Mouse (Mus musculus): ENCODE measurements around the gene Anapc7.

Anapc7 gene

GRCm38 (mm10) chr5:122448869-122449268 is 27.4 kb downstream of the Anapc7 start:
- in situ Hi-C loops (cut with MboI, MseI), result loop anchor here (25.0 kb wide), 3 partner anchors 1037 to 1938 kb away; no protein-coding TSS in a partner anchor

- in situ Hi-C loops (cut with MboI, MseI), result loop anchor here (25.0 kb wide), 3 partner anchors 1038 to 1937 kb away; no protein-coding TSS in a partner anchor
Measured at GRCm38 (mm10) chr5:122449946-122450345, 28.5 kb downstream of the Anapc7 start.

DNA sequence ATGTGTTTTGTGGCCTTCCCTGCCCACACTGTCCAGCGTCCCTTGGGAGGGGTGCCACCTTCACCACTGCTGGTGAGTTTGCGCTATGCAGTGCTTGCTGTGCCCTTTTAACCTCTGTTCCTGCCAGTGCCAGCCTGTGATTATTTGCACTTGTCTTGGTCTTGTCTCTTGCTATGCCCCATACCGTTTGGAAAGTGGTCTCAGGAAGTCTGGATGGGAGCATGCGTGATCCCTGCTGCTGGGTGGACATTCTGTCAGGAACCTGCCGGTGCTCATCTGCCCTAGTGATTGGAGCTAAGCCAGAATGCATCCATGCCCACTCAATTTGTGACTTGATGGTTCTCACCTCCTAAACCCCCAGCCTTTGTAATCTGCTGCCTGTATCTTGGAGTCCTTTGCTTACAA is 29.4 kb downstream of the Anapc7 start:
- in situ Hi-C loops (cut with MboI, MseI), result loop anchor here in 1 of 2 experiments (25.0 kb wide), 1 partner anchor 1311 kb away; no protein-coding TSS in a partner anchor

DNA sequence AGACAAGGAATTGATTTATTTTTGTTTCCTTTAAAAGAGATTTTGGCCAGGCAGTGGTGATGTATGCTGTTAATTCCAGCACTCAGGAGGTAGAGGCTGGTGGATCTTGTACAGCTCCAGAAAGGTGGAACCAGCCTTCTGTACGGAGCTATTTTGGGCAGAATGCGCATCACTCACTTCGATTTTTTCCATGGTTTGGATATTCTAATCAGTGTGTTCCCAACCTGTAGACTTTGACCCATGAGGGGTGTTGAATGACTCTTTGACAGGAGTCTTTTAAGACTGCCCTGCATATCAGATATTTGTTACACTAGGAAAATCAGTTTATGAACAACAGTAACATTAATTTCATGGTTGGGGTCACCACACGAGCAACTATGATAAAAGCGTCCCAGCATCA is 29.8 kb downstream of the Anapc7 start:
- in situ Hi-C loops (cut with MboI, MseI), result loop anchor here in 1 of 2 experiments (25.0 kb wide), 1 partner anchor 1311 kb away; no protein-coding TSS in a partner anchor

DNA sequence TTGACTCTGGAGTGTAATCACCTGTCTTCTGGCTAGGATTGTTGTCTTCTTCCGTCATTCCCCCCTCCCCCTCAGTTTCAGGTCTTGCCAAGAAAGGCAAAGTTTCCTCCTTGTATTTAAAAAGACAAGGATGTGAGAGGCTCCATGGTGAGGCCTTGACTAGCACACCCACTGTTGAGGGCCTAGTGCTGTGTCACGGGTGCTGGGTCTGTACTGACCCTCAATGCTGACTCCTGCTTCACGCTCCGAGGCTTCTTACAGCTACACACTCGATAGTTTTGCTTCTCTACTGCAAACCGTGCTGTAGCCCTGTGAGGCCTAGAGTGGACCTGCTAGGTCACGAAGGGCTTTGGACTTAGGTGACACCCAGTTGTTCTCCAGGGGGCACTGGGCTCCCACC is 30.7 kb downstream of the Anapc7 start:
- in situ Hi-C loops (cut with MboI, MseI), result loop anchor here in 1 of 2 experiments (25.0 kb wide), 1 partner anchor 1310 kb away; no protein-coding TSS in a partner anchor

DNA sequence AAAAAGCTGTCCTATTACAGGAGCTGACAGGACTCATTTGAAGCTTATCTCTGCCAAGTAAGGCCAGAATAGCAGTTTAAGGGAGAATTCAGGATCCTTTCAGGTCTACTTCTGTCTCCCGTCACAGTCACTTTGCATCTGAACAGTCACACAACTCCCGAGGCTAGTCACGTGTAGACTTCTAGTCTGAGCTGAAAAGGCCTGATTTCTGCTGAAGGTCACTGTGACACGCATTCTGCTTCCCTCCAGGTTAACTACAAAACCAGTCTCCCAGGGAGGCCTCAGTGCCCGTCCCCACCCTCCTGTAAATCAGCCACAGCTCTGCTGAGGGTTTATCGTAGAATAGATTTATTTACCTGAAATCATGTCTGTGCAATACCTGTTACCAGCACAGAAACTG is 31.7 kb downstream of the Anapc7 start:
- in situ Hi-C loops (cut with MboI, MseI), result loop anchor here in 1 of 2 experiments (25.0 kb wide), 1 partner anchor 1309 kb away; no protein-coding TSS in a partner anchor

DNA sequence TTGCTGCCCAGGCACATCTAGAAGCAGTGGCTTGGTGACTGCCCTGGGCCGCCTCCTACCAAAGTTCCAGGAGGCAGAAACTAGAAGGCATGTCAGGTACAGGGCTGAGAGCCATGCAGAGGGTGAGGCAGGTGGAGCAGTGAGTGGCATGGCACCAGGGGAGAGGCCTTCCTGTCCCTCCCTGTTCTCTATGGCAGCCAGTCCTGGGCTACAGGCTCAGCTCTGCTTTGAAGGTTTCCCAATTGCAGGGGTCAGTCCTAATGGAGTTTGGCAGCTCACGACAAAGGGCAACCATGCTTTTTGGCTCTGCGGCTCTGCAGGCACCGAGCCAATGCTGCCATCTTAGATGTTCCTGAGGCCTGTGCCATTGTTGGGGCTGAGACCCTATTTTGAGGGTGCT is 32.9 kb downstream of the Anapc7 start:
- in situ Hi-C loops (cut with MboI, MseI), result loop anchor here in 1 of 2 experiments (25.0 kb wide), 1 partner anchor 1308 kb away; no protein-coding TSS in a partner anchor

GRCm38 (mm10) chr5:122454883-122455282 is 33.4 kb downstream of the Anapc7 start:
- in situ Hi-C loops (cut with MboI, MseI), result loop anchor here in 1 of 2 experiments (5.0 to 25.0 kb wide), 2 partner anchors 1023 to 1307 kb away; no protein-coding TSS in a partner anchor

- in situ Hi-C loops (cut with MboI, MseI), result loop anchor here in 1 of 2 experiments (5.0 to 25.0 kb wide), 2 partner anchors 1023 to 1307 kb away; no protein-coding TSS in a partner anchor
Measured at GRCm38 (mm10) chr5:122455584-122455983, 34.1 kb downstream of the Anapc7 start.

- in situ Hi-C loops (cut with MboI, MseI), result loop anchor here in 1 of 2 experiments (5.0 to 25.0 kb wide), 2 partner anchors 1025 to 1305 kb away; no protein-coding TSS in a partner anchor
Measured at GRCm38 (mm10) chr5:122457054-122457453, 35.6 kb downstream of the Anapc7 start.

- in situ Hi-C loops (cut with MboI, MseI), result loop anchor here in 1 of 2 experiments (5.0 to 25.0 kb wide), 2 partner anchors 1026 to 1304 kb away; no protein-coding TSS in a partner anchor
Measured at GRCm38 (mm10) chr5:122458066-122458465, 36.6 kb downstream of the Anapc7 start.

- in situ Hi-C loops (cut with MboI, MseI), result loop anchor here in 1 of 2 experiments (5.0 to 25.0 kb wide), 2 partner anchors 1027 to 1303 kb away; no protein-coding TSS in a partner anchor
Measured at GRCm38 (mm10) chr5:122459335-122459734, 37.8 kb downstream of the Anapc7 start.

GRCm38 (mm10) chr5:122460656-122461055 is 39.2 kb downstream of the Anapc7 start:
- in situ Hi-C loops (cut with MboI, MseI), result loop anchor here in 1 of 2 experiments (25.0 kb wide), 1 partner anchor 1302 kb away; no protein-coding TSS in a partner anchor

DNA sequence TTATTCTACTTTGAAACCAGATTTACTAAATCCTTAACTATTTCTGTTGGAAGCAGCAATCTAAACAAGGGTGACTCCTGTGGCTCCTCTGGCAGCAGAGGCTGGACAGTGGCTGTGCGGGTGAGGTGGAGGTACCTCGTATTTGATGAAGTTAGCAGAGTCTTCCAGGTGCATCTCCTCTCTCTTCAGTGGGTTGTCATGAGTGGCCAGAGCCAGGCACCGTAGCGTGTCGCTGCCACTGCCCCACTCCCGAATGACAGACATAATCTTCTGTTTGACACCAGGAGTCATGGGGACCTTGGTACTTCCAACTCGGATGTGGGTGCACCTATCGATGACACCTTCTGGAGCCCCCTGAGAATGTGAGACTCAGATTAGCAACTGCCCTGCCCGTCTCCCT is 39.9 kb downstream of the Anapc7 start:
- in situ Hi-C loops (cut with MboI, MseI), result loop anchor here in 1 of 2 experiments (25.0 kb wide), 1 partner anchor 1301 kb away; no protein-coding TSS in a partner anchor

DNA sequence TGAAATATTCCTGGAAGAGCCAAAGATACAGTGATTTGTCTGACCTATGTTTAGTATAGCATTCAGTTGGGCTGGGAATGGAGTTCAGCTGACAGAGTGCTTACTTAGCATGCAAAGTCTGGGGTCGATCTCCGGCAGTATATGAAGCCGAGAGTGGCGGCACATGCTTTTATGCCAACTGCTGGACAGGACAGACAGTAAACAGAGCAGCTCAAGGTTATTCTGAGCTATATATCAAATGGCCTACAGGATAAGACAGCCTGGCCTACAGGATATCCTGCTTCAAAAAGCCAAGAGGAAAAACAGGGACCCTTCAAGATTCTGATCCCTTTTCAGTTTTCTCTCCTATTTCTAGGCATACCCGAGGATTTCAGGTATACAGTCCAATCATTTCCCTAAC is 50.2 kb downstream of the Anapc7 start:
- in situ Hi-C loops (cut with MboI, MseI), result loop anchor here in 1 of 2 experiments (25.0 kb wide), 1 partner anchor 1291 kb away; no protein-coding TSS in a partner anchor

- in situ Hi-C loops (cut with MboI, MseI), result loop anchor here (25.0 kb wide), 3 partner anchors 1038 to 1937 kb away; no protein-coding TSS in a partner anchor
Measured at GRCm38 (mm10) chr5:122474643-122475363, 53.3 kb downstream of the Anapc7 start.

- in situ Hi-C loops (cut with MboI, MseI), result loop anchor here in 1 of 2 experiments (25.0 kb wide), 2 partner anchors 1039 to 1936 kb away; no protein-coding TSS in a partner anchor
Measured at GRCm38 (mm10) chr5:122476078-122476477, 54.6 kb downstream of the Anapc7 start.

DNA sequence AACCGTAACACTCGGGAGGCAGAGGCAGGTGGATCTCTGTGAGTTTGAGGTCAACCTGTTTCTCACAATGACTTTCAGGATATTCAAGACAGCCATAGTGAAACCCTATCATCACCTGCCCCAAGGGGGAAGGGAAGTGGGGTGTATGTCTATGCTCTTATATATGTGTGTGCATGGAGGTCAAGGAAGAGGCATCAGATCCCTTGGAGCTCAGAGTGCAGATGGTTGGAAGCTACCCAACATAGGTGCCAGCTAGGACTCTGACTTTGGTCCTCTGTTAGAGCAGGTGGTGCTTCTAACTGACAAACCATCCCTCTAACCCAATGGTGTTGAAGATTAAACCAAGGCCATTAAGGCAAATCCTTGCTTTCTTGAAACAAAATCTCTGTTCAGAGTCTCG is 56.0 kb downstream of the Anapc7 start:
- in situ Hi-C loops (cut with MboI, MseI), result loop anchor here in 1 of 2 experiments (25.0 kb wide), 2 partner anchors 1040 to 1935 kb away; no protein-coding TSS in a partner anchor

GRCm38 (mm10) chr5:122479131-122479530 is 57.6 kb downstream of the Anapc7 start:
- in situ Hi-C loops (cut with MboI, MseI), result loop anchor here in 1 of 2 experiments (25.0 kb wide), 2 partner anchors 1042 to 1933 kb away; no protein-coding TSS in a partner anchor

DNA sequence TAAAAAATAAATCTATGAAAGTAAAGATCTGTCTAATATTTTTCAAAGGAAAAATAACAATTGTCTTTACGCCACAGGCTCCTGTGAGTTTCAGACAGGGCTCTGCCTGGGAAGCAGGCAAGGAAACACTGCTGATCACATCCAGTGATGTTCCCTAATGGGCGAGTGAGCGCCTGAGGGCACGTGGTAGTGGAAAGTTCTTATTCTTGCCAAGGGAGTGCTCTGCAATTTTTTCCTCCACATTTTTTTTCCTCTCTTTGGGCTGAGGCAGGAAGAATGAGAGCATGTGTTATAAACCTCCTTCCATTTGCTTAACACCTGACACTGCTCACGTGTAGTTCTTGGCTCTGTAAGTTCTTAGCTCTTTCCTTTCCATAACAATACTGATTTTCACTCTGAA is 60.4 kb downstream of the Anapc7 start:
- in situ Hi-C loops (cut with MboI, MseI), result loop anchor here in 1 of 2 experiments (25.0 kb wide), 2 partner anchors 1045 to 1930 kb away; no protein-coding TSS in a partner anchor

DNA sequence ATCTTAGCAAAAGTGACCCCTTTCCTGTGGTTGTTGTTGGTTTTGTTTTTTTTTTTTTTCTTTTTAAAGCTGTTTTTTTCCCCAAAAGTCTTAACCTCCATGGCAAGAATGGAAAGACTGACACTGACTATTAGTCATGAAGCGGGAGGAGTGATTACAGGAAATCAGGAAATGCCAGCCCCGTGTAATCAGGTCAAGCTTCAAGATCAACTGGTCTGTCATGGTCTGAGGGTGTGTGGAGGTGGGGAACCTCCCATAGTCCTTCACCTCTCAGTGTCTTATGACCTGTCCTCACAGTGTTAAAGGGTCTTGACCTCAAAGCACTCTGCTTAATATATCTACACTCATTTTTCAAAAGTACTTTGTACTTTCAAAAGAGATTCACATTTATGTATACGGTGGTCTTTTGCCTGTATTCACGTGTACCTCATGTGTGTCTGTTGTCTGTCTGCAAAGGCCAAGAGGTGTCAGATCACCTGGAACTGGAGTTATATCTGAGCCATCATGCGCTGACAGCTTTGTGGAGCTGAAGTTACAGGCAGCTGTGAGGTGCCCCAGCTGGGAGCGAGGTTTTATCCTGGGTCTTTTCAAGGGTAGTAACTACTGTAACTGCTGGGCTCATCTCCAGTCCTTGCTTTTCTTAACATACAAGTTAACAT is 61.4 kb downstream of the Anapc7 start:
- in situ Hi-C loops (cut with MboI, MseI), result loop anchor here in 1 of 2 experiments (25.0 kb wide), 2 partner anchors 1046 to 1929 kb away; no protein-coding TSS in a partner anchor
